ENCODE assay signal across 14 mouse cellular contexts in genomic region chr14:18463230-18463873, GRCm38 (mm10).
DNase-seq lines count a peak whose midpoint lies in the region; ATAC-seq and TF ChIP-seq lines count a peak whose summit lies in the region.
"Had no signal": no experiment of that assay in that cellular context is flagged by ENCODE, and none has a peak within 500 bp of the region (broad histone marks: within the 10 kb centered on the region; RNA-seq: fewer than 3 reads in every experiment).

No protein-coding gene starts in this region.

- 34% methylated on average over 14 of the region's 14 CpGs for WGBS in heart, embryonic 16.5 days
- 28% methylated on average over 14 of the region's 14 CpGs for WGBS in midbrain, embryonic 15.5 days
- 30% methylated on average over 14 of the region's 14 CpGs for WGBS in midbrain, embryonic 14.5 days
- 16% methylated on average over 14 of the region's 14 CpGs for WGBS in forebrain, postnatal 0 days

- no peak overlapping the region for H3K27ac ChIP-seq in heart, embryonic 16.5 days (ENCODE audit: low read length)
- H3K27ac ChIP-seq in midbrain, embryonic 15.5 days = no peak overlapping the region
- H3K27ac ChIP-seq in midbrain, embryonic 14.5 days (replicated peaks; ENCODE audit: low read depth, low read length) = no peak overlapping the region
- H3K27ac ChIP-seq in forebrain, postnatal 0 days (ENCODE audit: low read depth, low read length) = no peak overlapping the region

- H3K9me3 ChIP-seq in heart, embryonic 16.5 days (replicated peaks; ENCODE audit: control insufficient read depth, low read length) = no peaks in the 10 kb centered on the region
- no peaks in the 10 kb centered on the region for H3K9me3 ChIP-seq in midbrain, embryonic 15.5 days
- H3K9me3 ChIP-seq in midbrain, embryonic 14.5 days (ENCODE audit: control insufficient read depth, low read length) = no peaks in the 10 kb centered on the region
- no peaks in the 10 kb centered on the region for H3K9me3 ChIP-seq in forebrain, postnatal 0 days (ENCODE audit: low read length)

- H3K4me1 ChIP-seq in heart, embryonic 16.5 days (ENCODE audit: control insufficient read depth, insufficient read depth, low read length) = no peaks in the 10 kb centered on the region
- no peaks in the 10 kb centered on the region for H3K4me1 ChIP-seq in midbrain, embryonic 15.5 days
- H3K4me1 ChIP-seq in midbrain, embryonic 14.5 days (ENCODE audit: control insufficient read depth, insufficient read depth, low read length) = no peaks in the 10 kb centered on the region
- 0 out of 2 replicates have a peak, but pooled peaks cover 2% of the 10 kb centered on the region for H3K4me1 ChIP-seq in forebrain, postnatal 0 days (ENCODE audit: insufficient read depth)

- H3K9ac ChIP-seq in heart, embryonic 16.5 days (ENCODE audit: low read length) = no peak overlapping the region
- H3K9ac ChIP-seq in midbrain, embryonic 15.5 days = no peak overlapping the region
- H3K9ac ChIP-seq in midbrain, embryonic 14.5 days (replicated peaks; ENCODE audit: low read length) = no peak overlapping the region
- H3K9ac ChIP-seq in forebrain, postnatal 0 days = no peak overlapping the region

- intact Hi-C loops in heart, postnatal 25 days (cut with DNase I) = no loop called here

- peak overlapping the region; percentile 52 for H3K4me2 ChIP-seq in heart, embryonic 16.5 days (ENCODE audit: low read depth, low read length)
- peak overlapping the region; percentile 30 for H3K4me2 ChIP-seq in midbrain, embryonic 15.5 days
- H3K4me2 ChIP-seq in midbrain, embryonic 14.5 days (ENCODE audit: low read length) = no peak overlapping the region
- H3K4me2 ChIP-seq in forebrain, postnatal 0 days (ENCODE audit: low read depth) = peak overlapping the region; percentile 34

- no peak for TF ChIP-seq CTCF in forebrain, postnatal 0 days (IDR thresholded peaks at IDR 0.05; ENCODE audit: low read depth)

- no peak for ATAC-seq in heart, embryonic 16.5 days (replicated peaks; ENCODE audit: extremely low read depth, insufficient read depth, low FRiP score)
- 0 out of 2 replicates have a peak, but pooled peaks have one; percentile 14 for ATAC-seq in midbrain, embryonic 15.5 days (replicated peaks)
- no peak for ATAC-seq in midbrain, embryonic 14.5 days (ENCODE audit: low FRiP score, low TSS enrichment)
- ATAC-seq in forebrain, postnatal 0 days = no peak; the same call in 1 of the 2 replicates
- ATAC-seq: activated CD4-positive, CD25-positive, alpha-beta regulatory T cell, adult 4 months had no signal

- H3K36me3 ChIP-seq in heart, embryonic 16.5 days (ENCODE audit: control insufficient read depth, insufficient read depth) = no peaks in the 10 kb centered on the region
- H3K36me3 ChIP-seq in midbrain, embryonic 15.5 days (replicated peaks) = no peaks in the 10 kb centered on the region
- no peaks in the 10 kb centered on the region for H3K36me3 ChIP-seq in midbrain, embryonic 14.5 days (ENCODE audit: control insufficient read depth, insufficient read depth, low read length)
- H3K36me3 ChIP-seq in forebrain, postnatal 0 days (ENCODE audit: insufficient read depth) = no peaks in the 10 kb centered on the region

- no peaks in the 10 kb centered on the region for H3K27me3 ChIP-seq in heart, embryonic 16.5 days (ENCODE audit: control insufficient read depth, insufficient read depth, low read length)
- H3K27me3 ChIP-seq in midbrain, embryonic 15.5 days (replicated peaks) = no peaks in the 10 kb centered on the region
- no peaks in the 10 kb centered on the region for H3K27me3 ChIP-seq in midbrain, embryonic 14.5 days (ENCODE audit: control insufficient read depth, insufficient read depth, low read length)
- H3K27me3 ChIP-seq in forebrain, postnatal 0 days (ENCODE audit: insufficient read depth, low read length) = no peaks in the 10 kb centered on the region
- H3K27me3 ChIP-seq: CH12.LX had no signal

- no peak for DNase-seq in heart, postnatal 25 days (ENCODE audit: low spot score)
- no peak for DNase-seq in midbrain, embryonic 14.5 days
- peak; percentile 62 for DNase-seq in ZHBTc4 (ENCODE audit: low read depth, low spot score)
- peak; percentile 21 for DNase-seq in forebrain, postnatal 0 days
- DNase-seq in cerebellum, adult 11-12 months = no peak
- no peak for DNase-seq in embryo, embryonic 10.5 days (ENCODE audit: low spot score)
- DNase-seq: kidney, adult 9 months; layer of hippocampus, adult 9-11 months; lung, postnatal 36 days had no signal

- peak overlapping the region; percentile 23; the same call in 1 of the 2 replicates for H3K4me3 ChIP-seq in heart, embryonic 16.5 days (ENCODE audit: low read length)
- H3K4me3 ChIP-seq in midbrain, embryonic 15.5 days = no peak overlapping the region
- H3K4me3 ChIP-seq in midbrain, embryonic 14.5 days (replicated peaks; ENCODE audit: low read depth, low read length) = no peak overlapping the region
- 0 out of 2 replicates have a peak overlapping the region, but pooled peaks have one; percentile 7 for H3K4me3 ChIP-seq in forebrain, postnatal 0 days (ENCODE audit: low read depth, low read length)
- H3K4me3 ChIP-seq: myocyte had no signal

Comparison
In these comparisons a context has a peak if more than half of its experiments do, and no peak if none do; other contexts are left out.
1. H3K4me3 ChIP-seq: peak in heart, embryonic 16.5 days (single experiment) and forebrain, postnatal 0 days (single experiment); none in midbrain, embryonic 15.5 days (single experiment) and midbrain, embryonic 14.5 days (single experiment).
2. DNase-seq: peak in ZHBTc4 (single experiment) and forebrain, postnatal 0 days (single experiment); none in heart, postnatal 25 days (single experiment), midbrain, embryonic 14.5 days (single experiment), cerebellum, adult 11-12 months (single experiment) and embryo, embryonic 10.5 days (single experiment).